Mouse (Mus musculus) liver, adult 2 months (tissue): ENCODE measurements around the gene Fbxo36.

ENCODE experiments used
- CTCF ChIP-seq: fragments of 200-500 bp; IDR thresholded peaks from 2 replicates; pipeline ENCODE4 v1.5.1; 2011; ENCODE audit warnings: low read depth, low read length, control low read depth
- POLR2A ChIP-seq: fragments of 200-500 bp; IDR thresholded peaks from 2 replicates; pipeline ENCODE4 v1.6.1; 2011; ENCODE audit warnings: low read length, control low read depth; ENCODE audit not compliant: insufficient read depth; ENCODE audit errors: extremely low read depth

DNA sequence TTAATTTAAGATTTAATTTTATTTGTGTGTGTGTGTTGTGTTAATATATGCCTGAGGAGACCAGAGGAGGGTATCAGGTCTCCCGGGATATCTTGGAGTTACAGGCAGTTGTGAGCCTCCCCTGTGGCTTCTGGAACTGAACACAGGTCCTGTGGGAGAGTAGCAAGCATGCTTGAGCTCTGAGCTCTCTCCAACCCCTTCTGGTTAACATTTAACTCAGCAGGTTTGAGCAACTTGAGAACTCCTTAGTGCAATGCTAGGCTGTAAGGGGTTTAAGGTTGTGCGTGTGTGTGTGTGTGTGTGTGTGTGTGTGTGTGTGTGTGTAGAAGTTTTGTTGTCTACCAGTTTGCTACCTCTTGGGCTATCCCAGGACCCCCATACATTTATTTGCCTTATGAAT is 37.9 kb downstream of the Fbxo36 start:
- TF ChIP-seq POLR2A: no peak
- no peak for TF ChIP-seq CTCF
